Mouse (Mus musculus) liver, postnatal 0 days (tissue): ENCODE data around the gene Ganab. TPM values are rescaled to one million over a fixed set of nuclear protein-coding genes. Genes with fewer than 3 reads are reported as not detected.
A peak's percentile ranks its signal among the peaks of the same experiment; 100 is the strongest.

Experiments used
- ATAC-seq: fragments of 200-750 bp; cut with Nextera tagmentation; 2 replicates; pipeline ENCODE4 v1.8.0; 2017; ENCODE audit warnings: mild to moderate bottlenecking, moderate library complexity
- DNase-seq: peaks from one replicate; pipeline ENCODE4 v3.0.0-alpha.2; 2016
- H3K27ac ChIP-seq: fragments of 300-500 bp; sonication (generic); 2 replicates; pipeline ENCODE4 v1.5.1; 2014; ENCODE audit warnings: antibody characterized with exemption, moderate library complexity, mild to moderate bottlenecking, low read depth
- H3K27me3 ChIP-seq: fragments of 300-500 bp; sonication (generic); 2 replicates; pipeline ENCODE4 v1.6.1; 2014; ENCODE audit warnings: low read length, control low read depth, mixed read lengths; ENCODE audit not compliant: insufficient read depth
- H3K36me3 ChIP-seq: fragments of 300-500 bp; sonication (generic); replicated peaks from 2 replicates; pipeline ENCODE4 v1.6.1; 2014; ENCODE audit warnings: mild to moderate bottlenecking, control low read depth, low read length, moderate library complexity, mixed read lengths; ENCODE audit not compliant: insufficient read depth
- H3K4me1 ChIP-seq: fragments of 300-500 bp; sonication (generic); 2 replicates; pipeline ENCODE4 v1.6.1; 2014; ENCODE audit warnings: antibody characterized with exemption, mild to moderate bottlenecking, control low read depth; ENCODE audit not compliant: insufficient read depth
- H3K4me2 ChIP-seq: fragments of 300-500 bp; sonication (generic); 2 replicates; pipeline ENCODE4 v1.6.1; 2014; ENCODE audit warnings: low read depth, mild to moderate bottlenecking, low read length, moderate library complexity, mixed read lengths
- H3K4me3 ChIP-seq: fragments of 300-500 bp; sonication (generic); 2 replicates; pipeline ENCODE4 v1.5.1; 2014; ENCODE audit warnings: low read depth, low read length
- H3K9ac ChIP-seq: fragments of 300-500 bp; sonication (generic); replicated peaks from 2 replicates; pipeline ENCODE4 v1.6.1; 2014; ENCODE audit warnings: mild to moderate bottlenecking, moderate library complexity
- H3K9me3 ChIP-seq: fragments of 300-500 bp; sonication (generic); 2 replicates; pipeline ENCODE4 v1.6.1; 2016; ENCODE audit warnings: mild to moderate bottlenecking, control low read depth, low read length, mixed read lengths
- CTCF ChIP-seq: sonication (generic); IDR thresholded peaks from 2 replicates; pipeline ENCODE4 v1.5.1; 2016; ENCODE audit warnings: antibody characterized with exemption, low read depth
- EP300 ChIP-seq: IDR thresholded peaks from 2 replicates; pipeline ENCODE4 v1.6.1; 2016; ENCODE audit warnings: antibody characterized with exemption, low read depth, mild to moderate bottlenecking
- WGBS: fragments of 180-500 bp; shearing (Covaris S2); extraction: QIAGEN DNeasy Blood & Tissue Kit; methylation state at CpG from one replicate; pipeline ENCODE4 v1.1.7; 2014; ENCODE audit not compliant: insufficient replicate concordance; 5-methylcytosine and 5-hydroxymethylcytosine counted together
- polyA plus RNA-seq: library from polyadenylated mRNA; unstranded; fragments of >200 nt; fragmentation: Nextera tagmentation; extraction: Ambion mirVana; gene quantifications from 2 replicates; pipeline ENCODE4 v1.2.1, GENCODE M21; 2015

Ganab gene
- polyA plus RNA-seq, 1 experiment from 2014 or later, result 32.4 TPM

DNA sequence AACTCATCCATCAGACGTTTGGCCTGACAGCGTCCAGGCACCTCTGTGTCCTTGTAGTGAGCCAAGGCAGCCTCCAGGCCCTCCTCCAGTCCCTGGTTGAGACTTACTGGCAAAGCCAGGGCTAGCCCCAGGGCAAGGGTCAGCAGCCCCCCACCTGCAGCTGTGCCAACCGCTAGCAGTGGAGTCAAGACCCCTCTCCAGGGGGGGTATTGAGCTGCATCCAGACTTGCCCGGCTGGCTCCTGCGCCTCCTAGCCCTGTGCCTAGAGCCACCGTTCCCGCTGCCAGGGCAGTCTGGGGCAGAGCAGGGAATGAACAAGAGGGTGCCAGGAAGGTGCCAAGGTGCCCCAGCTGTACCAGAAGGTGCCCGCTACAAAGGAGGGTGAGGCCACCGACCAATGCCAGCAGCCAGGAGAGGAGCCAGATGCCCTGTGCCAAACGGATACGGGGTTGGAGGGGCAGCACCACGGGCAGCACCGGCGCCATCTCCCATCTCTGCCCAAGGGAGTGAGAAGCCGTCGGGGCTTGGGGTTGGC, 30.9 kb downstream of the Ganab start:
- H3K9me3 ChIP-seq, result no peaks in the 10 kb centered on the region
- H3K4me1 ChIP-seq, result peaks cover 28% of the 10 kb centered on the region
- 27% methylated on average over 16 of the region's 16 CpGs for WGBS
- H3K4me2 ChIP-seq, result peak overlapping the region; percentile 93
- no peak for DNase-seq
- no peaks in the 10 kb centered on the region for H3K27me3 ChIP-seq
- ATAC-seq, result peak; percentile 4; the same call in 1 of the 2 replicates
- H3K4me3 ChIP-seq, result peak overlapping the region; percentile 72
- H3K36me3 ChIP-seq, result peaks cover 39% of the 10 kb centered on the region
- TF ChIP-seq CTCF (no peak), EP300 (no peak)
- H3K27ac ChIP-seq, result peak overlapping the region; percentile 91
- H3K9ac ChIP-seq, result peak overlapping the region; percentile 84

DNA sequence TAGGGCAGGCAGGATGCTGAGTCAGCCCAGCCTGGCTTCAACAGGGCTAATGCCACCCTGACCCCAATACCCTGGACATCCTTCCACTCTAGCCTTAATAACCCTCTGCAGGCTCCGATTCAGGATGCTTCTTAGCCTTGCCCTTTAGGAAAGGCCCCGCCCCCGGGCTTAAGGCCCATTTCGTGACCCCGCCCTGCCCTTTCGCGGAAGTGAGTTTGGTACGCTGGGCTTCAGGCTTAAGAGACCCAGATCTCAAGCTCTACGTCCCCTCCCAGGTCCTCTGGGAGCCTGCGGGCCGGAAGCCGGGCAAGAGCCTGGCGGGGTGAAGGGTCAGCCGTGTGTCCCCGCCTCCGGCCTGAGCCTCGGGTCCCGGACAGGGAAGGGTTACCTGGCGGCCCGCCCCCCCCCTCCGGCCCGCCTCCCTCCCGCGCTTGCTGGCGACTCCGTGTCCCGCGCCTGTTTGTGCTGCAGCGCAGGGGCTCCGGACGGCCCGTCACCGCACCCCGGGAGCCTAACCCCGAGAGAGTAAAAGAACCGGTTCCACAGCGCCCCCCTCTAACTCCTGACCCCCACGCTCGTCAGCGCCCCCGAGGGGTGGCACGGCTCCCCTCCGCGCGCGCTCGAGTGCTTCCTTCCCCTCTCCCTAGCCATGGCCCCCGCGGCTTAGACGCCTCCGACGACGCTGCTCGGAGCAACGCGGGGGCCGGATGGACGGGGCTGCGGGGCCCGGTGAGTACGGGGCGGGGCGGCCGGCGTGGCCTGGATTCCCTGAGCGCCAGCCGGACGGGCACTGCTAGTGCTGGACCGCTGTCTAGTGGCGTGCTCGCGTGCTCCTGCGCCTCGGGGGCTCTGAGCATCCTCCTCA, 31.6 kb downstream of the Ganab start, which contains the start of the genes Rom1 and Eml3:
Gene Rom1, minus strand, starts transcription at position 133 of the 865 bp plus-strand sequence.
Gene Eml3, plus strand, starts transcription at position 329 of the 865 bp plus-strand sequence.
- Histone ChIP-seq H3K4me1 (peaks cover 28% of the 10 kb centered on the region), H3K9ac (peak within 1 kb of the TSS; percentile 84), H3K4me3 (peak within 1 kb of the TSS; percentile 72), H3K27ac (peak within 1 kb of the TSS; percentile 91), H3K36me3 (peaks cover 40% of the 10 kb centered on the region), H3K27me3 (no peaks in the 10 kb centered on the region), H3K9me3 (no peaks in the 10 kb centered on the region), H3K4me2 (peak within 1 kb of the TSS; percentile 93)
- peak; percentile 79 for ATAC-seq
- DNase-seq, result peak; percentile 90
- WGBS, result under 1% methylated on average over 69 of the region's 74 CpGs
- TF ChIP-seq EP300, result no peak
- peak; percentile 70 for TF ChIP-seq CTCF

DNA sequence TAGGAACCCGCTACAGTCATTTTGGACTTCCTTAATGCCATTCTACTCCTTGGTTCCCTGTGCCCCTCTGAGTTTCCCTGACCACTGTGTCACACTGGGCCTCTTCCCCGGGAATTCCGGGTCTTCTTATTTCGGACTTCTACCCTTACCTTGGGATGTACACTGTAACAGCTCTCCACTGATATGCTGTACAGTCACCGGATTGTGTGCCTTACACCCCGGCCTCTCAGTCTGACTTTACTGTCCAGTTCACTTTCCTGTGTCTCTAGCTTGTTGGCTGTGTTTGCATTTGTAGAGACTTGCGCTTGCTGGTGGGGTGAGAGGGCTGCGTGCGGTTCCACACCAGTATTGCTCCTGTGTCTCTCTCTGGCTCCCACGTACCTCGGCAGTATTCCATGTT, 32.2 kb downstream of the Ganab start:
- Histone ChIP-seq H3K36me3 (peaks cover 44% of the 10 kb centered on the region), H3K27me3 (no peaks in the 10 kb centered on the region), H3K4me2 (peak overlapping the region; percentile 93), H3K9me3 (no peaks in the 10 kb centered on the region), H3K4me3 (peak overlapping the region; percentile 72), H3K4me1 (peaks cover 28% of the 10 kb centered on the region), H3K27ac (peak overlapping the region; percentile 91), H3K9ac (peak overlapping the region; percentile 84)
- ATAC-seq, result peak; percentile 1; the same call in 1 of the 2 replicates
- TF ChIP-seq EP300 (no peak), CTCF (no peak)
- DNase-seq, result no peak
- WGBS, result 2% methylated on average over 11 of the region's 11 CpGs

DNA sequence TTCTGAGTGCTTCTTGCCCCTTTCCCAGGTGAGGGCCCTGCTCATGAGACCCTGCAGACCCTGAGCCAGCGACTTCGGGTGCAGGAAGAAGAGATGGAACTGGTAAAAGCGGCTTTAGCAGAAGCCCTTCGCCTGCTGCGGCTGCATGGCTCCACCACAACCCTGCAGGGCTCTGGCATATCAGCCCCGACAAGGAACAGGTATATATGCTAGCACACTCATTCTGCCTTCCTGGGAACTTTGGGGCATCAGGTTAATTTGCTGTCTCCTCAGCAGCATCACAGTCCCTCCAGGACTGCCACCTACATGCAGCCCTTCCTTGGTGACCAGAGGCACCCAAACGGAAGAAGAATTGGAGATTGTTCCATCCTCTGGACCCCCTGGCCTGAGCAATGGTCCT, 32.9 kb downstream of the Ganab start:
- peak overlapping the region; percentile 84; the same call in 1 of the 2 replicates for H3K9ac ChIP-seq
- no peaks in the 10 kb centered on the region for H3K9me3 ChIP-seq
- no peaks in the 10 kb centered on the region for H3K27me3 ChIP-seq
- 74% methylated on average over 7 of the region's 7 CpGs for WGBS
- H3K4me2 ChIP-seq, result peak overlapping the region; percentile 93
- H3K4me3 ChIP-seq, result peak overlapping the region; percentile 72
- ATAC-seq, result no peak
- no peak for TF ChIP-seq CTCF
- no peak for TF ChIP-seq EP300
- no peak overlapping the region for H3K27ac ChIP-seq
- no peak for DNase-seq
- H3K4me1 ChIP-seq, result peaks cover 28% of the 10 kb centered on the region
- peaks cover 43% of the 10 kb centered on the region for H3K36me3 ChIP-seq

DNA sequence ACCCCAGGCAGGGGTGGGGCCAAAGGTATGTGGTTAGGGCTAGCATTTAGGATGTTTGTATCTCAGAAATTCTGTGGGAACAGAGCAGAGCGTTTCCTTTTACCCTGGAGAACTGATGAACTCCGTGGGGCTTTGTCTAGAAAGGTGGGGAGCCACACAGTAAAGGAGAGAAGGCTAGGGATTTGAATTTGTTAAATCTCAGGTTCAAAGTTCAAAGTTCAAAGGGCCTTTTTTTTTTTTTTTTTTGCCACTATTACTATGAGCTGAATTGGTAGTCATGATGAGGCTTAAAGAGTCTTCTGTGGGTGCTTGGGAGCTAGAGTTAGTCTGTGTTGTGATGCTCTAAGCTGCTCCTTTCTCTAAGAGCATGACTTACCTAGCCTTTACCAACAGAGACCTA, 38.9 kb downstream of the Ganab start:
- H3K9ac ChIP-seq, result no peak overlapping the region
- no peak overlapping the region for H3K4me3 ChIP-seq
- no peak overlapping the region for H3K4me2 ChIP-seq
- no peak overlapping the region for H3K27ac ChIP-seq
- no peak for TF ChIP-seq EP300
- no peak for TF ChIP-seq CTCF
- H3K27me3 ChIP-seq, result no peaks in the 10 kb centered on the region
- ATAC-seq (no peak), DNase-seq (no peak)
- H3K4me1 ChIP-seq, result peaks cover 10% of the 10 kb centered on the region
- no peaks in the 10 kb centered on the region for H3K9me3 ChIP-seq
- 65% methylated on average over 2 of the region's 2 CpGs for WGBS
- H3K36me3 ChIP-seq, result peaks cover 50% of the 10 kb centered on the region

DNA sequence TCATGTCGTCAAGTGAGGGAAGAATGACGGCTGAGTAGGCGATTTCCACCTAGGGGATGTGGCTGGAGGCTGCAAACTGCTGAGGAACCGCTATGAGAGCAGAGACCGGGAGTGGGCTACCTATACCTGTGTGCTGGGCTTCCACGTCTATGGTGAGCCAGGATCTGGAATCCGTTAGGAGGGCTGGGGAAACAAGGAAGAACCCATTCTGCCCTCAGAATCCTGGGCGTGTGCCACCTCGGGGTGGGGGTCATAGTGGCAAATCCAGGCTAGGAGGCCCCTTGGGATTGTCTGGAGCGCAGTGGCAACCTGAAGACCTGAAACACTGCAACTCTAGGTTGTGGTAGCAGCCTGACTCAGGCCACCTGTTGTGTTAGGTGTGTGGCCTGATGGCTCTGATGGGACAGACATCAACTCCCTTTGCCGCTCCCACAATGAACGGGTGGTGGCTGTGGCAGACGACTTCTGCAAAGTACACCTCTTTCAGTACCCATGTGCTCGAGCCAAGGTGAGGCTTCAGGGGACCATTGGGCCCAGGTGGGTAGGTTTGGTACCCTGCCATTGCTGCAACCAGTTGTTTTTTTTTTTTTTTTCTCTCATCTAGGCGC, 42.8 kb downstream of the Ganab start:
- Histone ChIP-seq H3K9me3 (no peaks in the 10 kb centered on the region), H3K4me2 (no peak overlapping the region), H3K9ac (peak overlapping the region; percentile 98), H3K36me3 (peaks cover 39% of the 10 kb centered on the region), H3K4me1 (peaks cover 36% of the 10 kb centered on the region), H3K27ac (no peak overlapping the region), H3K4me3 (0 out of 2 replicates have a peak overlapping the region, but pooled peaks have one; percentile 90), H3K27me3 (no peaks in the 10 kb centered on the region)
- 83% methylated on average over 15 of the region's 15 CpGs for WGBS
- no peak for DNase-seq
- TF ChIP-seq CTCF (no peak), EP300 (no peak)
- no peak for ATAC-seq
